Mouse (Mus musculus): ENCODE results near the gene Slc10a6.

DNA sequence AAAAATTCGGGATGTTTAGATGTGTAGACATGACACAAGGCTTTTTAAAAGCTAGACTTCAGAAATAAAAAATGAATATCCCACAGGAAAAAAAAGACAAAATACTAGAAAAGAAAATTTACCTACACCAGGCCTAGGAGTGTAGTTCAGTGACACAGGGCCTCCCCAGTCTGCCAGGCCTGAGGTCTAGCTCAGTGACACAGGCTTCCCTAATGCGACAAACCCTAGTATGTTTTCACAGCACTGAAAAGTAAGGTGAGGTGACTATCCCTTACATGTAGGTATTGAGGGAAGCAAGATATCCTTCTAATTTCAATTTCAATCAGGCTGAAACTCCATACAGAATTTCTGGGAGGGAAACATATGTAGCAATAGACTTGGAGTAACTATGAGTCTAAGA lies 8.0 kb upstream of the Slc10a6 start:
- TF ChIP-seq POLR2A (IDR thresholded peaks at IDR 0.05; ENCODE audit: extremely low read depth, insufficient read depth, low read length) (no peak), CTCF (IDR thresholded peaks at IDR 0.05; ENCODE audit: extremely low read depth, insufficient read depth, low read length) (no peak)
